Mouse (Mus musculus) cerebellum, postnatal 4 days (tissue): ENCODE results near the gene Numb.
A peak's percentile ranks its signal among the peaks of the same experiment; 100 is the strongest.
"Not testable (repeated sequence)": the region's sequence is repeated elsewhere in the genome, so short reads cannot be mapped to it uniquely, and the experiment has no call there.

Source experiments
- DNase-seq, 2 experiments: peaks; one replicate each; pipeline ENCODE4 v3.0.0; 2022; ENCODE audit warnings: low spot score in 2 of 2, mixed read lengths in 1 of 2

Gene Numb

GRCm38 (mm10) chr12:83922724-83923485 is 1.2 kb upstream of the Numb start:
- no peak for DNase-seq

- DNase-seq = peak in 1 of 2 experiments; percentile 21
Observed at GRCm38 (mm10) chr12:83920721-83921441, 853 bp downstream of the Numb start.

- no peak for DNase-seq
Observed at GRCm38 (mm10) chr12:83916884-83917283, 4.8 kb downstream of the Numb start.

- DNase-seq = no peak
Observed at GRCm38 (mm10) chr12:83914797-83915196, 6.9 kb downstream of the Numb start.

GRCm38 (mm10) chr12:83914202-83914740 is 7.5 kb downstream of the Numb start:
- no peak for DNase-seq

- no peak for DNase-seq
Observed at GRCm38 (mm10) chr12:83910451-83910850, 11.3 kb downstream of the Numb start.

- DNase-seq = no peak
Observed at GRCm38 (mm10) chr12:83892926-83893325, 28.8 kb downstream of the Numb start.

- DNase-seq = no peak
Observed at GRCm38 (mm10) chr12:83891278-83891677, 30.5 kb downstream of the Numb start.

- DNase-seq = no peak
Observed at GRCm38 (mm10) chr12:83889128-83889527, 32.6 kb downstream of the Numb start.

- DNase-seq = no peak
Observed at GRCm38 (mm10) chr12:83885516-83886285, 36.0 kb downstream of the Numb start.

- not testable (repeated sequence) for DNase-seq
Observed at GRCm38 (mm10) chr12:83885065-83885464, 36.7 kb downstream of the Numb start.

- no peak for DNase-seq
Observed at GRCm38 (mm10) chr12:83882503-83882902, 39.2 kb downstream of the Numb start.

GRCm38 (mm10) chr12:83882088-83882487 is 39.6 kb downstream of the Numb start:
- no peak for DNase-seq

GRCm38 (mm10) chr12:83880913-83881312 is 40.8 kb downstream of the Numb start:
- DNase-seq = no peak

GRCm38 (mm10) chr12:83875097-83875496 is 46.6 kb downstream of the Numb start:
- no peak for DNase-seq

- no peak for DNase-seq
Observed at GRCm38 (mm10) chr12:83874597-83874996, 47.1 kb downstream of the Numb start.

GRCm38 (mm10) chr12:83864501-83864900 is 57.2 kb downstream of the Numb start:
- no peak for DNase-seq

GRCm38 (mm10) chr12:83861880-83862279 is 59.9 kb downstream of the Numb start:
- no peak for DNase-seq

GRCm38 (mm10) chr12:83860688-83861087 is 61.0 kb downstream of the Numb start:
- no peak for DNase-seq

- no peak for DNase-seq
Observed at GRCm38 (mm10) chr12:83858052-83858451, 63.7 kb downstream of the Numb start.

- no peak for DNase-seq
Observed at GRCm38 (mm10) chr12:83855211-83855610, 66.5 kb downstream of the Numb start.

- no peak for DNase-seq
Observed at GRCm38 (mm10) chr12:83854281-83854680, 67.5 kb downstream of the Numb start.
